Comparison of ENCODE assay signal across 8 mouse cellular contexts in the genomic region with DNA sequence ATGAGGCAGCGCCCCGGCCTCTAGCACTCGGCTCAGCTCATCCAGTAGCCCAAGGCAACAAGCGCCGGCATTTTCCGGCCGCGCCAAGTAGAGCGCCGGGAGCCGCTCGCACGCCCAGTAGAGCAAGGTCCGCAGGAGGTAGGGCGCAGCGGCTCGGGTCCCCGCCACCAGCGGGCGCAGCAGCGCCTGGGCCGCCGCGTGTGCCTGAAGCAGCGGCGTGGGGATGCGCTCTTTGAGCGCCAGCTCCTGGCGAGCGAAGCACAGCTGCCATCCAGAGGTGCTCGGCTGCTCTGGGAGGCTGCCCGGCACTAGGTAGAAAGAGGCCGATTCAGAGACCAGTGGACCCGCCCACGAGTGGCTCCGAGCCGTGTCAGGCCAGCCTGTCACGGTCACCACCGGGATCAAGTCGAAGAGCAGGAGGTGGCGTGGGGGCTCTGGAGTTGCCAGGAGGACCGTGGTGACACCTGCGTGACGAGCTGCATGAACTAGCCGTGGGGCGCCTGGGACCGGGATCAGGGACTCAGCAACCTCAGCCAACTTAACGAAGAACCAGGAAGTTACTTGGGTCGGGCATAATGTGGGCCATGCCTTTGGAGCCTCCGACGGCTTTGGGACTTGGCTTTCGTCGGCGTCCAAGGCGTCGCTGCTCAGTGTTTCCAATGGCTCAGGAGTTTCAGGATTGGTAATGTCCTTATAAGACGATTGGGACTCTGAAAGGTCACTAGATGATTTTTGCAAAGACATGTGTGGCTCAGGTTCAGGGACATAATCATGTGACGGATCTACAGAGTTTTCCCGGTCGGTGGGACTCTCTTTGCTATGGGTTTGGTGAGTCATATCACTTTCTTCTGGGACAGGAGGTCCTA. TPM values are rescaled to one million over a fixed set of nuclear protein-coding genes. Genes with fewer than 3 reads are reported as not detected.
A peak's percentile ranks its signal among the peaks of the same experiment; 100 is the strongest.
DNase-seq lines count a peak whose midpoint lies in the region; ATAC-seq and TF ChIP-seq lines count a peak whose summit lies in the region.

No protein-coding gene starts in this region.

- H3K4me1 ChIP-seq in embryonic facial prominence, embryonic 15.5 days: peaks cover 62% of the 10 kb centered on the region
- peaks cover 66% of the 10 kb centered on the region for H3K4me1 ChIP-seq in heart, embryonic 10.5 days
- H3K4me1 ChIP-seq in liver, embryonic 12.5 days: peaks cover 53% of the 10 kb centered on the region

- H3K79me2 ChIP-seq in myocyte (ENCODE audit: control insufficient read depth, insufficient read depth): no peaks in the 10 kb centered on the region

- H3K27me3 ChIP-seq in embryonic facial prominence, embryonic 15.5 days: peaks cover 22% of the 10 kb centered on the region
- H3K27me3 ChIP-seq in heart, embryonic 10.5 days (ENCODE audit: insufficient read depth, poor library complexity, severe bottlenecking): peaks cover 84% of the 10 kb centered on the region
- peaks cover 91% of the 10 kb centered on the region for H3K27me3 ChIP-seq in liver, embryonic 12.5 days (replicated peaks)
- no peaks in the 10 kb centered on the region for H3K27me3 ChIP-seq in myocyte (ENCODE audit: control insufficient read depth, insufficient read depth, insufficient read length)

- no peak overlapping the region for H3ac ChIP-seq in myocyte (ENCODE audit: control insufficient read depth, insufficient read length)

- no peaks in the 10 kb centered on the region for H3K36me3 ChIP-seq in embryonic facial prominence, embryonic 15.5 days
- no peaks in the 10 kb centered on the region for H3K36me3 ChIP-seq in heart, embryonic 10.5 days
- no peaks in the 10 kb centered on the region for H3K36me3 ChIP-seq in liver, embryonic 12.5 days
- no peaks in the 10 kb centered on the region for H3K36me3 ChIP-seq in myocyte (ENCODE audit: control insufficient read depth, insufficient read depth)

- peak overlapping the region; percentile 63 for H3K4me3 ChIP-seq in embryonic facial prominence, embryonic 15.5 days (replicated peaks)
- H3K4me3 ChIP-seq in heart, embryonic 10.5 days: peak overlapping the region; percentile 71
- H3K4me3 ChIP-seq in liver, embryonic 12.5 days: peak overlapping the region; percentile 57
- H3K4me3 ChIP-seq in myocyte: peak overlapping the region; percentile 65

- WGBS in embryonic facial prominence, embryonic 15.5 days: 2% methylated on average over 60 of the region's 60 CpGs
- under 1% methylated on average over 60 of the region's 60 CpGs for WGBS in heart, embryonic 10.5 days
- 3% methylated on average over 60 of the region's 60 CpGs for WGBS in liver, embryonic 12.5 days (ENCODE audit: insufficient replicate concordance)

- peak overlapping the region; percentile 55 for H3K9ac ChIP-seq in embryonic facial prominence, embryonic 15.5 days
- peak overlapping the region; percentile 53 for H3K9ac ChIP-seq in liver, embryonic 12.5 days

- DNase-seq in 3T3-L1 (ENCODE audit: low read depth, low spot score) (peak; percentile 33), adipocyte (ENCODE audit: low spot score) (peak; percentile 61)
- peak; percentile 91 for DNase-seq in heart, embryonic 10.5 days (ENCODE audit: low spot score)
- peak; percentile 85 for DNase-seq in kidney, adult 9 months
- DNase-seq in spleen, postnatal 14 days (ENCODE audit: low spot score in 2 of 2): peak; percentile 48 to 63

- H3K4me2 ChIP-seq in embryonic facial prominence, embryonic 15.5 days (replicated peaks): peak overlapping the region; percentile 97
- peak overlapping the region; percentile 70 for H3K4me2 ChIP-seq in liver, embryonic 12.5 days
- H3K4me2 ChIP-seq in myocyte (ENCODE audit: low read depth): peak overlapping the region; percentile 99

- peak; percentile 50 for TF ChIP-seq POLR2A in myocyte (IDR thresholded peaks at IDR 0.05; ENCODE audit: insufficient read length, low read depth)

- H3K27ac ChIP-seq in embryonic facial prominence, embryonic 15.5 days (replicated peaks): peak overlapping the region; percentile 77
- peak overlapping the region; percentile 83 for H3K27ac ChIP-seq in heart, embryonic 10.5 days
- H3K27ac ChIP-seq in liver, embryonic 12.5 days: peak overlapping the region; percentile 17; the same call in 1 of the 2 replicates

- ATAC-seq in embryonic facial prominence, embryonic 15.5 days (ENCODE audit: insufficient number of reproducible peaks, low FRiP score, low TSS enrichment, low read depth): peak; percentile 39
- peak; percentile 78 for ATAC-seq in liver, embryonic 12.5 days

- H3K9me3 ChIP-seq in embryonic facial prominence, embryonic 15.5 days (replicated peaks): no peaks in the 10 kb centered on the region
- H3K9me3 ChIP-seq in heart, embryonic 10.5 days: 0 out of 2 replicates have a peak, but pooled peaks cover 3% of the 10 kb centered on the region
- 0 out of 2 replicates have a peak, but pooled peaks cover 5% of the 10 kb centered on the region for H3K9me3 ChIP-seq in liver, embryonic 12.5 days (replicated peaks)

TF ChIP-seq in myocyte, 11 proteins besides CTCF, POLR2A, EP300 and RAD21:
- peak in 1 of 3 experiments; percentile 64 for TF ChIP-seq MYOG (IDR thresholded peaks at IDR 0.05; ENCODE audit: control insufficient read depth in 1 of 3, insufficient read depth in 1 of 3, insufficient read length in 2 of 3, low read depth in 2 of 3)
- peak in 2 of 3 experiments; percentile 1 to 36 for TF ChIP-seq MYOD1 (IDR thresholded peaks at IDR 0.05; ENCODE audit: control insufficient read depth in 1 of 3, insufficient read length in 2 of 3, low read depth in 2 of 3)
- no peak for TF ChIP-seq CEBPB (IDR thresholded peaks at IDR 0.05; ENCODE audit: insufficient read depth, poor library complexity, severe bottlenecking)
- TF ChIP-seq SRF (IDR thresholded peaks at IDR 0.05; ENCODE audit: control insufficient read depth, insufficient read length, low read depth): peak; percentile 40

RNA-seq across cellular contexts. Expression of a gene that starts 1.4 kb away (rescaled TPM):
- 7.5 and 10.0 TPM in 2 replicates for polyA plus RNA-seq in embryonic facial prominence, embryonic 15.5 days (2015; fragmentation: Nextera tagmentation; extraction: Ambion mirVana)
- 1.5 and 1.8 TPM in 2 replicates for polyA plus RNA-seq in heart, embryonic 10.5 days (2016; fragmentation: Nextera tagmentation; extraction: Ambion mirVana)
- polyA plus RNA-seq in liver, embryonic 12.5 days (2016; fragmentation: Nextera tagmentation; extraction: Ambion mirVana): 0.59 and 0.72 TPM in 2 replicates
- polyA plus RNA-seq in myocyte (2012; fragmentation: generic; extraction: Trizol): 0.61 TPM

RNA-seq across cellular contexts. Expression of a gene that starts 2.4 kb away (rescaled TPM):
- 4.1 and 4.4 TPM in 2 replicates for polyA plus RNA-seq in embryonic facial prominence, embryonic 15.5 days (2015; fragmentation: Nextera tagmentation; extraction: Ambion mirVana)
- polyA plus RNA-seq in heart, embryonic 10.5 days (2016; fragmentation: Nextera tagmentation; extraction: Ambion mirVana): 0.97 and 1.1 TPM in 2 replicates
- polyA plus RNA-seq in liver, embryonic 12.5 days (2016; fragmentation: Nextera tagmentation; extraction: Ambion mirVana): 0.45 and 0.48 TPM in 2 replicates
- 17.5 TPM for polyA plus RNA-seq in myocyte (2012; fragmentation: generic; extraction: Trizol)

RNA-seq across cellular contexts. Expression of a gene that starts 8.3 kb away (rescaled TPM):
- 29.3 and 38.6 TPM in 2 replicates for polyA plus RNA-seq in embryonic facial prominence, embryonic 15.5 days (2015; fragmentation: Nextera tagmentation; extraction: Ambion mirVana)
- 3.9 and 4.9 TPM in 2 replicates for polyA plus RNA-seq in heart, embryonic 10.5 days (2016; fragmentation: Nextera tagmentation; extraction: Ambion mirVana)
- 0.63 and 0.64 TPM in 2 replicates for polyA plus RNA-seq in liver, embryonic 12.5 days (2016; fragmentation: Nextera tagmentation; extraction: Ambion mirVana)
- polyA plus RNA-seq in myocyte (2012; fragmentation: generic; extraction: Trizol): 95.3 TPM

RNA-seq across cellular contexts. Expression of a gene that starts 11.1 kb away (rescaled TPM):
- polyA plus RNA-seq in embryonic facial prominence, embryonic 15.5 days (2015; fragmentation: Nextera tagmentation; extraction: Ambion mirVana): not detected in 2 replicates
- polyA plus RNA-seq in heart, embryonic 10.5 days (2016; fragmentation: Nextera tagmentation; extraction: Ambion mirVana): not detected in 2 replicates
- not detected in 2 replicates for polyA plus RNA-seq in liver, embryonic 12.5 days (2016; fragmentation: Nextera tagmentation; extraction: Ambion mirVana)
- 0.02 TPM for polyA plus RNA-seq in myocyte (2012; fragmentation: generic; extraction: Trizol)

RNA-seq across cellular contexts. Expression of a gene that starts 14.2 kb away (rescaled TPM):
- polyA plus RNA-seq in embryonic facial prominence, embryonic 15.5 days (2015; fragmentation: Nextera tagmentation; extraction: Ambion mirVana): not detected in 2 replicates
- polyA plus RNA-seq in heart, embryonic 10.5 days (2016; fragmentation: Nextera tagmentation; extraction: Ambion mirVana): 0.08 TPM in 1 of 2 replicates, not detected in the other
- not detected in 2 replicates for polyA plus RNA-seq in liver, embryonic 12.5 days (2016; fragmentation: Nextera tagmentation; extraction: Ambion mirVana)
- not detected for polyA plus RNA-seq in myocyte (2012; fragmentation: generic; extraction: Trizol)

Comparison
In these comparisons a context has a peak if more than half of its experiments do, and no peak if none do; other contexts are left out.
1. Peak in every context shown above with its lines: DNase-seq, ATAC-seq, H3K4me3 ChIP-seq and H3K27ac ChIP-seq.
2. DNase-seq: peak in every context shown above with its lines; median percentile 91 in heart, embryonic 10.5 days; 85 in kidney, adult 9 months; 61 in adipocyte; 56 in spleen, postnatal 14 days; 33 in 3T3-L1.
3. H3K27ac ChIP-seq: peak in every context shown above with its lines; median percentile 83 in heart, embryonic 10.5 days; 77 in embryonic facial prominence, embryonic 15.5 days; 17 in liver, embryonic 12.5 days.